Mouse (Mus musculus) c-Kit-negative CD71-positive TER-119-positive erythroid progenitor cells, embryonic 14.5 days (primary cell): ENCODE results near the gene Ccdc141.
"Not testable (repeated sequence)": the region's sequence is repeated elsewhere in the genome, so short reads cannot be mapped to it uniquely, and the experiment has no call there.

Source experiments
- DNase-seq: peaks from one replicate; pipeline ENCODE4 v3.0.0-alpha.2; 2013; ENCODE audit warnings: low read depth, low spot score

Ccdc141 gene

DNA sequence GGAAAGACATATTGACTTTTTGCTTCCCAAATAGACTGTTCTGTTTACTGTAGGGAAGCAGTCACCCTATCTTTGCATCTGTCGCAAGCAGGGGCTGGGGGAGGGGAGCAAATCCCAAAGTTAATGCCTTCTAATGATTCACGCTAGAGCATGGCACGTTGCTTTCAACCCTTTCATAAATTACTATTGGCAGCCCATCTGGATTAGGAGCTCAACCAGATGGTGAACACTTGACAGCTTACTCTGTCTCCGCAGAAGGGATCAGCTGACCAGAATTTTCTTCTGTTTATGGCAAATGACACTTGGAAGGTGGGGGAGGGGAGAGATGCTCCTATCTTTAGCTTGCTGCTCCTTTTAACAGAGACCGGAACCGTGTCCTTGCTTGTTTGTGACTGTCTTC is 105.1 kb downstream of the Ccdc141 start:
- no peak for DNase-seq

DNA sequence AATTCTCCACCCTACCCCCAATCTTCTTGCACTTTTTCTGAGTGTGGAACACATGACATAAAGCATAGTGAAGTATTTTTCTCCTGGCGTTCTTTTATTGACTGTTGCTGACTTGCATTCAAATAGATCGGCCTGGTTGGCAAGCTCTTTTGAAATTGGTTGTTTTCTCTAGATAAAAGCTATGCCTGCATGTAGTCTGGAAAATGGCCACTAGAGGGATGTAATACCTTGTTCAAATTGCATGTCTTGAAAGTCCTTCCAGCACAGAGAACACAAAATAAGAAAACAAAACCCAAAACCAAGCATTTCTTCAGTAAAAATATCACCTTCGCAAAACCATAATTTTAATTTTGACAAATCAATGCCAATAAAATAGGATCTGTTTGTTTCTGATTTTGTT is 108.6 kb downstream of the Ccdc141 start:
- no peak for DNase-seq

DNA sequence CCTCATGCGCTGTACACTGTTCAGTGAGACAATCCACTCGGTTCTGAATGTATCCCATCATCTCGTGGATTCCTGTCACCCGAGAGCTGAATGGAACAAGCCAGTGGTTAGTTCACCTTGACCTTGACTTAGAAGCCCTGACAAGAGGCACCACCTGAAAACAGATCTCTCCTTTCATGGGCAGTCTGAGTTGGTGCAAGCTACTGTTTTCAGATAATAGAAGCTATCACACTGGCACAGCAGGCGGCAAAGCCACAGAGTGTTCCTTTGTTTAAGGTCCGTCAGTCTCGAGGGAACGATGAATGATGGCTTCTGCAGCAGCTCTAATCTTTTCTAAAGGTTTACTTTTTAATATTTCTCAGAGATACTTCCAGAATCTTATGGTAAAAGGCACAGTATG is 110.8 kb downstream of the Ccdc141 start:
- DNase-seq: no peak

DNA sequence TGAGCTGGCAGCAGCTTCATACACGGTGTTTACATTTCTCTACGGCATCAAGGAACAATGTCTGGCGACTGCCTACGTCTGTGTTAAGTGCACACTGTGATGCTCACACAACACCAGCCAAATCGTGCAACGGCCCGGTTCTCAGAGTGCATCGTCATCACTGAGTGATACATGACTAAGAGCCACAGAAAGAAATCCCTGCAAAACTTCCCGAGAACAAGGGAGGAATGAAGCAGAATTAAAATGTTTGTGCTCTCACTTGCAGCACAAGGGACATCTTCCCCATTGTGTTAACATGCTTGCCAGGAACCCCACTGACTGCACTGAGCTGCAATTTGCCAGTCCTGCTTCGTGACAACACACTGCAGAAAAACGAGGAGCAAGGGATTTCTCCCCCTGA is 114.1 kb downstream of the Ccdc141 start:
- DNase-seq: no peak

DNA sequence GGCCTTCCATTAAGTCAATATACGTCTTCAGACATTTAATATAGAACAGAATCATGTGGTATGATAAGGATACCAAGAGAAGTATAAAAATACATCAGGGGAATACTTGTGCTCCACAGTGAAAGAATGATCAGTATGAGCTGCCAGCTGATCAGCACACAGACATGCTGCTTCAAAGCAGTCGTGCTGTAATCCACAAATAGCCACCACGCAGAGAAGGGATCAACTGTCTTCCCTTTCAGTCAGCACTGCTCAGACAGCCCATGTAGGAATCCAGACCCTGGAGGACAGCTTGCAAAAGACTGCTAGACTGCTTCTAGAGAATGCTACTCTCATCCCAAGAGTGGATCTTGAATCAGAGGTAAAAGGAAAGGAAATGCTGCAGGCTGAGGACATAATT is 127.5 kb downstream of the Ccdc141 start:
- no peak for DNase-seq

DNA sequence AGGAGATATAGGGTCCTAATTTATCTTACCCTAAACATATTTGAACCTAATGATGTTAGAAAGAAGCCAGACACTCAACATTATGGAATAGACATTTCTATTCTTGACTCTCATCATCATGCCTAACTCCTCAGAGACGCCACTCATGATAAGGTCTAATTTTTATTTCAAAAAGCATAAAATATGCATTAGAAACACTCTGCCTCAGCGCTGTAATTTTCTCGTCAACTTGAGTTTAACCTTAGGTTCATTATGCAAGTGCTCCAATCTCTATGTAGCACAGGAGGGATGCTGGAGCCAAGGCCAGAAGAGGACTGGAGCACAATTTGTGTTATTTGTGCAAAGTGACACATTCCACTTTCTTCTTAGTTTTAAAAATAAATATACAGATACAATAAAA is 130.8 kb downstream of the Ccdc141 start:
- no peak for DNase-seq

DNA sequence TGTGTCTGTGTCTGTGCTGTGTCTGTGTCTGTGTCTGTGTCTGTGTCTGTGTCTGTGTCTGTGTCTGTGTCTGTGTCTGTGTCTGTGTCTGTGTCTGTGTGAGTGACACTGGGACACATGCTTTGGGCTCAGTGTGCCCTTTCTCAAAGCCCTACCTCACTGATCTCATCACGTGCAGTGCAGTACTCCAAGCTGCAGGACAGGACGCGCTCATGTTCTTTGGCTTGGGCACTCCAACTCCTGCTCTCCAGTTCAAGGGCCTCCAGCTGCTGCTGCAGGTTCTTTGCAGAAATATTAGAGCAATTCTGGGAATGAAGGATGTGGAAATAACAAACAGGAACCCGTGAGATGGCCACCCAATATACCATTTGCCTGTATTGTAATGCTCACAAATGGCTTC is 131.2 kb downstream of the Ccdc141 start:
- no peak for DNase-seq

DNA sequence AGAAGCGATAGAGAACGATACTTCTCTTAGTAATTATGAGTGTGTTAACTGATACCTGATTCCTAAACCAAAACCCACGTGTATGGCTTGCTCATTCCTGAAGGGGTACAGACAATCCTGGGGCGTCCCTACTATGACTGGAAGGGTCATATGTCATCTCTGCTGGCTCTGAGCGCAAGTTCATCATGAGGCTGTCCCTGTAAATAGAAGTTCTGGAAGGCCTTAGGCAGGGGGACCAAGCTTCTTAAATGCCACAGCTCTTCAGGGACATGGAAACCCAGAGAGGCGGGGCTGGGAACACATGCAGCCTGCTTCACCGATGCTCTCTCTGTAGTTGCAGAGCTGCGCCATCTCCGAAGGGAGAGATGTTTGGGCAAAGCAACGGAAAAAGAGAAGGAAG is 133.2 kb downstream of the Ccdc141 start:
- no peak for DNase-seq

DNA sequence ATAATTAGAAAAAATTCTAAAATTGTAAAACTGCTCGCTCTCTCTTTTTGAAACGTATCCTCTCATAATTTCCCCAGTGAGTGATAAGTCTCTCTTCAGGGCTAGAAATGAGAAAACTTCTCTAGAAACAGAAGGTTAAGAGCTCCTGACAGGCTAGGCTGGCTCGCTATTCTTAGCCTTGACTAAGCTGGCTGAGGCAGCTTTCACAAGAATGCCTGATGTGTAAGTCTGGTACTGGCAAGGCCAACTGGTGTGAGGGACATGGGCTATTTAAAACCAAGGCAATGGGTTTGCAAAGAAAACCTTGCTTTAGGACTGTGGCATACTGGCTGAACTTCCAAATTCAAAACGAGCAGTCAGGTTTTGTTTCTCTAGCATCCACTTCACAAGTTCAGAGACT is 136.3 kb downstream of the Ccdc141 start:
- DNase-seq: no peak

DNA sequence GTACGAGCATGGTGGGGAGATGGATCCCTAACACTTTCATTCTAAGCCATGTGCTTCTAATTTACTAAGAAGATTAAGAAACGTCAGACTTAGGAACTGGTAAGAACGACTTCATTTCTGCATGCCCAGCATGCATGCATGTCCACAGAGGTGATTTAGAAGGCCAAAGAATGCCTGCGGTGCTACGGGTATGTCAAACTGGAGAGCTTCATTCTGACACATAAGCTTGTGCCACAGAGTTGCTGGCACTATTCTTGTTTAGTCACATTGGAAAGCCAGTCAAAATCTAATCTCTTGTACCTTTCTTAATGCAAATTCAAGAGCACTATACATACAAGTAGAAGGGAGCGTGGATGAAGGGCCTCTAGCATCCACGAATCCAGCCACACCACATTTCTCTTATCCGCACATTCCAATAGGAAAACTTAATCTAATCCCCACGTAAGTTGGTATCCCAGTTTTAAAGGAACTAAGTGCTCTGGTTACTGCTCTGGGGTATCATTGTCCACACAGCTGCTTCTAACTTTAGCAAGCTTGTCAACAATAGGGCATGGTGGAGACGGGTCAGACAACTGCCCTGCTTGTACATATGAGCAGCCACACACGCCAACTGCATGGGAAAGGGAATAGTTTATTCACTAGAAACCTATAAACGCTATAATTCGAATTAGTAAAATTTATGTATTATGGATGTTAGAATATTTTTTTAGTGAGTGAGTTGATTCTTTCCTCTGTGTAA is 136.9 kb downstream of the Ccdc141 start:
- DNase-seq: no peak

DNA sequence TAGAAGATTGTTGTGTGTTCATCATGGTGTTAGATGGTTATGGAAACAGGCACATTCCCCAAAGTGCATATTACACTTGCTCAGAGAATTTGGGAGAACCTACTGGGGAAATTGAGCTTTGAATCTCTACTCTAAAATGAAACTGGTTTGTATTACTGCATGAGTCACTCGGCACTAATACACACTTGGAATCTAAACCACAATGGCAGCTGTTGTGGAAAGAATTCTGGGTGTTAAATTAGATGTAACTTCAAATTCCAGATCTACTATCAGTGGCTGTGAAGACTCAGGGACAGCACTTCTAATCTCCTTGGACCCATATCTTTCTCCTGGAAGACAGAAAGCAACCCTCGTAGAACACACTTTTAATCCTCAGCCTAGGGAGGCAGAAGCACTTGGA is 149.8 kb downstream of the Ccdc141 start:
- no peak for DNase-seq

DNA sequence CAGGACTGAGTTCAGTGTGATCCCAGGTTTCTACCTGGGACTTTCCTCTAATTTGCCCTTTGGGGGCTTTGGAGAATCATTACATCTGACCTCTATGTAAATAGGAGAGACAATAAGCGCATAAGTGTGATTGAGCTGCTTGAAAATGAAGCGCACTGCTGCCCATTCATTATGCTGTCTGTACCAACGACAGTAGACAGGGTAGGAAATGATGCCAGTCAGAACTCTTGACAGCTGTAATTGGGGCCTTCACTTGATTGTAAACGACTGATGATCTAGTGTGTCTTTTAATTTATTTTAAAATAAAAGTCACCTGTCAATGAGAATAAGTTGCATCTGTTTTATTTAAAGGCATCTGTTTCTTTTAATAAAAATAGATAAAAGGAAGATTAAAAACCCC is 152.7 kb downstream of the Ccdc141 start:
- no peak for DNase-seq

DNA sequence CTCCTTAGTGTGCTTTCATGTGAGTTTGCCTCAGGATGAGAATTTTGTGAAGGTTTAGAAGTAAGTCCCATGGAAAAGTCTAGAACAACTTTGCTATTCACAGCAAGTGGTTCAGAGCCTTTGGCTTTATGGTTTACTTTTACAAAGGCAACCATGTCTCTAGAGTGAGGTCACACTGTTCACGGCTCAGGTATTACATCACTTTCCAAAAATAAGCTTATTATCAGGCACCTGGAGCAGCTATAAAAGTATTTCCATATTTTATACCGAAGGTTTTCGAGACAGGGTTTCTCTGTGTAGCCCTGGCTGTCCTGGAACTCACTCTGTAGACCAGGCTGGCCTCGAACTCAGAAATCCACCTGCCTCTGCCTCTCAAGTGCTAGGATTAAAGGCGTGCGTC is 157.0 kb downstream of the Ccdc141 start:
- DNase-seq: not testable (repeated sequence)

DNA sequence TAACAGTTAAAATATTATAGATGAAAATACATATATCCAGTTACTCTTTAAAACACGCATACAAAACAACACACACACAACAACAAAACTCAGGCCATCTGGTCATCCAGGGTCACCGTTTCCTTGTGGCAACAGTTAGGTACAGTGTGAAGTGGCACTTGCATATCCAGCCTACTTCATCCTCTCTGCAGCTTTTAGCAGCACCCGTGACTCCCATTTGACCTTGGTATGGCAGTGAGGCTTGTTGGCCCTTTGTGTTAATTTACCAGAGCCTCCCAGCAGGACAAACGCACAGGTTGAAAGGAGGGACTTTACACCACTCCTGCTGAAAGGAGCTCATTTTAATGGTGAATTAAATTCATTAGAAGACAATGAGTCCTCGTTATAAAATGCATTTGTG is 158.5 kb downstream of the Ccdc141 start:
- no peak for DNase-seq

DNA sequence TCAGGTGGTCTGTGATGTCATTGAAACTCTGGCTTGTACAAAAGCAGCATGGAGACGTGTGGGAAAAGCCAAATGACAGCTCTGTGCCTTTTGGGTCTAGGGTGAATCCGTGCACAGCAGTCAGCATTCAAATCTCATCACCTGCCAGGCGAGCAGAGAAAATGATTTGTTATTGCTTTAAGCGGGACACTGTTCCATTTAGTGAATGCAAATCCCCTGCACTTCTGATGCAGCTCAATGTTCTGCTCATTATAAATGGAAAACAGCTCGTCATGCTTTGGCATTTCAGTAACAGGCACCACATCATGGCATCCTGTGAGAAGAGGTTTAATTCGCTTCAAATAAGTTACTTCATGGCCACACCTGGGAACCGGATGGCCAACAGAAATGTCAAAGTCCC is 163.4 kb downstream of the Ccdc141 start:
- no peak for DNase-seq

DNA sequence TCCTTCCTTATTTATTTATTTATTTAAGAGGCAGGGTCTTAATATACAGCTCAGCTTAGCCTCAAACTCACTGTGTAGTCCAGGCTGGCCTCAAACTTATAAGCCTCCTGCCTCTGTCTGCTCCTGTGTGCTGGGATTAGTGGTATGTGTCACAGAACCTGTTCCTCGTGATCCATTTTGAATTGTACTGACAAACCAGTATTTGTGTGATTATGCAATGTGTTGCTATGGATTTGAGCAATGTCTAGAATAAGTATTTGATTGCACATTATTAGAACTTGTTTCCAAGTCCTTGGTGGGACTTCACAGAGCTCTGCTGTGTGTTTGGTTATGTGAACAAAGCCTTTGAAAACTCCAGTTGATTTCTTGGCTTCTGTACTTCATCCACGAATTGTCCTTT is 167.3 kb downstream of the Ccdc141 start:
- no peak for DNase-seq

DNA sequence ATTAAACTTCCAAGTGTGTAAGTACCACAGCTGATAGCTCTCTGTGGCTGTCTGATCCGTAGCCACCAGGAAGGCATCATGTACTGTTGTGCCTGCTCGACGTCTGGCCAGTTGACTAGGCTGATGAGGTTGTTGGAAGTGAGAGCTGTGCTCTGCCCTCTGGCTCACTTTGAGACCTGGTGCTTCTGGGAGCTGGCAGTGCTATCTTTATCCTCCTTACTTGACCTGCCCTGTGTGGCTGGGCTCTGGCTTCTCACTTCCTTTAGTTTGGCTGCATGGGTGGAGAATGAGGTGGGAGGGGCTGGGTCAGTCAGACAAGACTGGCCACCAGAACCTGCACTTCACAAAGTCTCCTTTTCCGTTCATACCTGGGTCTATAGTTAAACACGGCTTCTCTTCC is 172.1 kb downstream of the Ccdc141 start:
- no peak for DNase-seq

DNA sequence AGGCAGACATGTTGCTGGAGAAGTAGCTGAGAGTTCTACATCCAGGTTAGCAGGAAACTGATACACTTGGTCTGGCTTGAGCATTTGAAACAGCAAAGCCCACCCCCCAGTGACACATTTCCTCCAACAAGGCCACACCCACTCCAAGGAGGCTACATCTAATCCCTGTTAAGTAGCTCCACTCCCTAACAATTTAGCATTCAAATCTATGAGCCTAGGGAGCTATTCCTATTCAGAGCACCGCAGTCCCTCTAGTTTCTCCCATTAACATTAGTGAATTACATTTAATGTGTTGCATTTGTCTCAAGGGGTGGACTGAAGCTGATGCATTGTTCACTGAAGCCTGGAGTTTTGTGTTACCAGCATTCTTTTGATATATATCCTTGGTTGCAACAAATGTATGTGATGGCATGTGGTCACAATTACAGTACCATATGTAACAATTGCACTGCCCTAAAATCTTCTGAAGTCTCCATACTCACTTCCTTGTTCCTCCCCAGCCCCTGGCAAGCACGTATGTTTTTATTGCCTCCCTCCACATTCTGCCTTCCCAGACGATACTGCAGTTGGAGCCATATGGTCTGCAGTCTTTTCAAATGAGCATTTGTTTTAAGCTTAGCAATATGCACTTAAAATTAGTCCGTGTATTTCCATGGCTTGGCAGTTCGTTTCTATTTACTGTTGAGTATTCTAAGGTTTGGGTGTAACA is 177.8 kb downstream of the Ccdc141 start:
- DNase-seq: no peak

DNA sequence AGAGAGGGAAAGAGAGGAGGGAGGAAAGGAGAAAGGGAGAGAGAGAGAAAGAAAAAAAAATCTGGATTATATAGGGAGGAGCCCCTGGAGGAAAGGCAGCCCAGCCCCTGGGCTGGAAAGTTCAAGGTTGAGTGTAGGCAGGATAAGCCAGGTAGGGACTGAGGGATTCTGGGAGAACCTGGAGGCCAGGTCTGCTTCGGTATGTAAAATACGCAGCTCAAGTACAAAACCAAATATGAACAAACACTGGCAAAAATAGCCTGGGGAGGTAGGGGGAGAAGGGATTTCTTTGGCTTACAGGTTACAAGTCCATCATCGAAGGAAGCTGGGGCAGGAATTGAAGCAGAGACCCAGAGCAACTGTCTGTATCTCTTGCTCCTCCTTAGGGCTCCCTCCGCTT is 183.1 kb downstream of the Ccdc141 start:
- DNase-seq: no peak

DNA sequence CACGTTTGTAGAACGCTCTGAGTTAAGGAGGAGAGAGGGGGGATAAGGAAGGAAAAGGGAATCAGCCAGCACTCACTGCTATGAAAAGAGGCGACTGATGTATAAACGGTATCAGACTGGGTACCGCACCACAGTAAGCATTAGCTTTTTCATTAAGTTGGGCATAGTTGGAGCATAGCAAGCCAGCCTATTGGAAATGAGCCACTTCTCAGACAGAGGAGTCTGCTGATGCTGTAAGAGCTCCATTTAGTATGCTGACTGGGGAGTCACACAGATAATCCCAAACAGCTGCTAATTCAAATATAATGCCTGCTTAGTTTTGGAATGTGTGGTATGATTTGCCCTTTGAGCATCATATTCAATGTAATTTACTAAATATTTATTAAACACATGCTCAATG is 186.1 kb downstream of the Ccdc141 start:
- no peak for DNase-seq

DNA sequence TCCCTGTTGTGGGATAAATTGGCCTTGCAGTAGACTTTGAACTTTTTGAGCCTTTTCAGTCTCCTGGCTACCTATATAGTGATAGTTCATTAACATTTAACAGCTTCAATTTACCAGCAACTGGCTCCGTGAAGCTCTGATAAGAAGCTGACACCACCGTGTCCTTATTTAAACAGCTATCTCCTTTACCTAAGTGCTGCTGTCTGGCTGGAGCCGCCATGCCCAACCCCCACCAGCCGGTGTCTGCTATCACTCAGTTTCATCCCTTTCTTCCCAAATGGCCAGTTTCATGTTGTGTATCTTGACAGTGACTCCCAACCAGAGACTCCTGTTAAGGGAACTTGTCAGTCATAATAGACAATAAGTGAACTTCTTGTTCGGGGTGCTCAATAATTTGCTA is 186.8 kb downstream of the Ccdc141 start:
- DNase-seq: no peak

DNA sequence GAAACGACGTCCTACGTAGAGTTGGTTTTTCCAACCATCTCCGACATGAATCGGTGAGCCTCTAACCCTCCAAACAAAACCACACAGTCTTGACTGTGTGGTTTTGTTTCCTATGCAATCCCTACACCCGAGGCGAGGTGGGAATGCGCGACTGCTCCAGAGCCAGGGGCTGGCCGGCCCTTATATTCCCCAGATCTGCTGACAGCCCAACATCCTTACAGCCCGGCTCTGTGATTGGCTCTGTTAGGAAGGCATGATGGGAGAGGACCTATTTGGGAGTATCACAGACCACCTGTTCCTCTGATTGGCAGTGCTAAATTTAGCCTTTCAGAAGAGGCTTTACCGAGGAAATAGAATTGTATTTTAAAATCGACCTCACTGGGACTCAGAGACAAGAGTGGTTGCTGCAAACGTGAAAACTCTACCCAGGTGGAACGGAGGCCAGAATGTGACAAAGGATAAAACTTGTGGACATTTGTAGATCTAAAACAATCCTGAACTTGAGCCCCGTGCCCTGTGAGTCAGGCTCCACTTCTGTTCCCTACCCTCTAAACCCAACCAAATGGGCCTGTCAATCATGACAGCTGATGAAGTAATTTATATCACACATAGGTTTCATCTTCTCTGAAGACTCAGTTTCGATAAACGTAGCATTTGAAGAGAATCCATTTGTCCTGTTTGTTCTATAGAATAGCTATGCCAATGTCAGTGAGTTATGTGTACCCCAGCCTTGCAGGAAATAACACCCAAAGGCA is 187.9 kb downstream of the Ccdc141 start, which contains the start of gene Ttn:
TSS of gene Ttn (minus strand) at position 157 of the 755 bp plus-strand sequence.
- no peak for DNase-seq

DNA sequence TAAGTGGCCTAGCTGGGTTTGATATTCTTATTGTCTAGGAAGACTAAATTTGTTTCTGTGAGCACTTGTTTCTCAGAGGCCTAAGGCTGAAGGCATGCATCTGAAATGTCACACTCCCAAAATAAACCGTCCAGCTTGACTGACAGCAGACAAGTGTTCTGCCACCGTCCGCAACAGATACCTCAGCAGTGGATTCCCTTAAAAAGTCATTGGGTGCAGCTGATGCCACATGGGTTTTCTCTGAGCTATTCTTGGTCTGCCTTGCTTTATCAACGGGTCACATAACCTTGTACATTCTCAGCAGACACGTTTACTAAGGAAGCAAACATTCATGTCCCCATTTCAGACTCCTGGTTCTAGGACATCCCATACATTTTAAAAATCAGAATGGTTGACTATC is 188.7 kb downstream of the Ccdc141 start:
- no peak for DNase-seq
